Mouse (Mus musculus) embryo, embryonic 10.5 days (tissue): ENCODE measurements around the gene Pibf1.

ENCODE experiments used
- DNase-seq: peaks from one replicate; pipeline ENCODE4 v3.0.0-alpha.2; 2015; ENCODE audit warnings: low spot score

The Pibf1 gene

GRCm38 (mm10) chr14:99266749-99267148 lies 167.5 kb downstream of the Pibf1 start:
- no peak for DNase-seq

GRCm38 (mm10) chr14:99274056-99274455 lies 174.8 kb downstream of the Pibf1 start:
- no peak for DNase-seq

GRCm38 (mm10) chr14:99275827-99276226 lies 176.6 kb downstream of the Pibf1 start:
- DNase-seq = peak; percentile 18

- no peak for DNase-seq
Measured at GRCm38 (mm10) chr14:99278312-99278711, 179.1 kb downstream of the Pibf1 start.

- DNase-seq = no peak
Measured at GRCm38 (mm10) chr14:99278763-99279486, 179.7 kb downstream of the Pibf1 start.

- no peak for DNase-seq
Measured at GRCm38 (mm10) chr14:99280399-99280798, 181.2 kb downstream of the Pibf1 start.

- DNase-seq = no peak
Measured at GRCm38 (mm10) chr14:99280825-99281433, 181.7 kb downstream of the Pibf1 start.

GRCm38 (mm10) chr14:99285486-99285885 lies 186.3 kb downstream of the Pibf1 start:
- no peak for DNase-seq

GRCm38 (mm10) chr14:99292176-99292575 lies 193.0 kb downstream of the Pibf1 start:
- DNase-seq = no peak

- DNase-seq = no peak
Measured at GRCm38 (mm10) chr14:99294424-99294823, 195.2 kb downstream of the Pibf1 start.

- no peak for DNase-seq
Measured at GRCm38 (mm10) chr14:99295606-99296341, 196.6 kb downstream of the Pibf1 start.

- peak; percentile 94 for DNase-seq
Measured at GRCm38 (mm10) chr14:99298385-99299021, 199.3 kb downstream of the Pibf1 start, which contains the start of gene Klf5. Gene Klf5, plus strand, starts transcription at chr14:99298691.

- DNase-seq = peak; percentile 53
Measured at GRCm38 (mm10) chr14:99299022-99299481, 199.8 kb downstream of the Pibf1 start.

- DNase-seq = peak; percentile 53
Measured at GRCm38 (mm10) chr14:99299701-99300191, 200.5 kb downstream of the Pibf1 start.

- DNase-seq = no peak
Measured at GRCm38 (mm10) chr14:99301472-99301871, 202.2 kb downstream of the Pibf1 start.
